ENCODE assay signal across 11 mouse cellular contexts in genomic region chr10:41037722-41038121, GRCm38 (mm10). TPM values are rescaled to one million over a fixed set of nuclear protein-coding genes. Genes with fewer than 3 reads are reported as not detected.
A peak's percentile ranks its signal among the peaks of the same experiment; 100 is the strongest.
DNase-seq lines count a peak whose midpoint lies in the region; ATAC-seq and TF ChIP-seq lines count a peak whose summit lies in the region.
"Had no signal": no experiment of that assay in that cellular context is flagged by ENCODE, and none has a peak within 500 bp of the region (broad histone marks: within the 10 kb centered on the region; RNA-seq: fewer than 3 reads in every experiment).

No protein-coding gene starts in this region.

- peak; percentile 50 for DNase-seq in hindbrain, embryonic 14.5 days (ENCODE audit: low spot score)
- DNase-seq in hindbrain, embryonic 11.5 days (ENCODE audit: low spot score) = no peak
- peak; percentile 55 for DNase-seq in brain, embryonic 18.5 days (ENCODE audit: low read depth, low spot score)
- peak; percentile 17 for DNase-seq in heart, postnatal 4 days
- peak; percentile 28 for DNase-seq in lung, postnatal 0 days (ENCODE audit: low spot score)
- no peak for DNase-seq in natural killer cell, adult 2 months (ENCODE audit: low spot score in 2 of 2)
- DNase-seq in spleen, postnatal 36 days (ENCODE audit: low spot score in 2 of 2) = no peak
- no peak for DNase-seq in thymus, postnatal 36 days

- 63% methylated on average over 8 of the region's 8 CpGs for WGBS in hindbrain, embryonic 14.5 days
- 74% methylated on average over 8 of the region's 8 CpGs for WGBS in hindbrain, embryonic 11.5 days
- WGBS in lung, postnatal 0 days = 59% methylated on average over 8 of the region's 8 CpGs

- H3K9me3 ChIP-seq in hindbrain, embryonic 14.5 days (ENCODE audit: control insufficient read depth, low read length) = no peaks in the 10 kb centered on the region
- no peaks in the 10 kb centered on the region for H3K9me3 ChIP-seq in hindbrain, embryonic 11.5 days (ENCODE audit: control insufficient read depth, low read length)
- H3K9me3 ChIP-seq in lung, postnatal 0 days (ENCODE audit: low read length) = no peaks in the 10 kb centered on the region
- H3K9me3 ChIP-seq: limb, embryonic 12.5 days; neural tube, embryonic 12.5 days had no signal

- H3K27me3 ChIP-seq in hindbrain, embryonic 14.5 days (ENCODE audit: control insufficient read depth, insufficient read depth, low read length) = no peaks in the 10 kb centered on the region
- H3K27me3 ChIP-seq in hindbrain, embryonic 11.5 days (ENCODE audit: control insufficient read depth, insufficient read depth, low read length) = no peaks in the 10 kb centered on the region
- no peaks in the 10 kb centered on the region for H3K27me3 ChIP-seq in lung, postnatal 0 days (replicated peaks; ENCODE audit: insufficient read depth, low read length)
- H3K27me3 ChIP-seq: limb, embryonic 12.5 days; neural tube, embryonic 12.5 days had no signal

- TF ChIP-seq EP300 in lung, postnatal 0 days (IDR thresholded peaks at IDR 0.05) = no peak

- H3K4me3 ChIP-seq in hindbrain, embryonic 14.5 days (replicated peaks; ENCODE audit: low read length) = no peak overlapping the region
- H3K4me3 ChIP-seq in hindbrain, embryonic 11.5 days (ENCODE audit: low read depth, low read length) = no peak overlapping the region
- no peak overlapping the region for H3K4me3 ChIP-seq in lung, postnatal 0 days (ENCODE audit: low read depth, low read length)
- H3K4me3 ChIP-seq: limb, embryonic 12.5 days; neural tube, embryonic 12.5 days had no signal

- H3K4me1 ChIP-seq in hindbrain, embryonic 14.5 days (replicated peaks; ENCODE audit: control insufficient read depth, insufficient read depth, low read length) = no peaks in the 10 kb centered on the region
- no peaks in the 10 kb centered on the region for H3K4me1 ChIP-seq in hindbrain, embryonic 11.5 days (replicated peaks; ENCODE audit: control insufficient read depth, insufficient read depth, low read length)
- no peaks in the 10 kb centered on the region for H3K4me1 ChIP-seq in lung, postnatal 0 days (ENCODE audit: insufficient read depth, low read depth, low read length)
- H3K4me1 ChIP-seq: limb, embryonic 12.5 days; neural tube, embryonic 12.5 days had no signal

- 0 out of 2 replicates have a peak overlapping the region, but pooled peaks have one; percentile 3 for H3K27ac ChIP-seq in hindbrain, embryonic 14.5 days
- H3K27ac ChIP-seq in hindbrain, embryonic 11.5 days (ENCODE audit: low read depth, low read length) = no peak overlapping the region
- H3K27ac ChIP-seq in lung, postnatal 0 days (ENCODE audit: low read length) = no peak overlapping the region
- H3K27ac ChIP-seq: limb, embryonic 12.5 days; neural tube, embryonic 12.5 days had no signal

- no peak overlapping the region for H3K4me2 ChIP-seq in hindbrain, embryonic 14.5 days (replicated peaks)
- H3K4me2 ChIP-seq in hindbrain, embryonic 11.5 days (replicated peaks; ENCODE audit: low read depth, low read length) = no peak overlapping the region
- no peak overlapping the region for H3K4me2 ChIP-seq in lung, postnatal 0 days (replicated peaks; ENCODE audit: low read depth, low read length)
- H3K4me2 ChIP-seq: limb, embryonic 12.5 days; neural tube, embryonic 12.5 days had no signal

- H3K36me3 ChIP-seq in hindbrain, embryonic 14.5 days (replicated peaks; ENCODE audit: control insufficient read depth, insufficient read depth) = no peaks in the 10 kb centered on the region
- no peaks in the 10 kb centered on the region for H3K36me3 ChIP-seq in hindbrain, embryonic 11.5 days (ENCODE audit: control insufficient read depth, insufficient read depth, low read length)
- H3K36me3 ChIP-seq in lung, postnatal 0 days (ENCODE audit: insufficient read depth, low read length) = no peaks in the 10 kb centered on the region
- H3K36me3 ChIP-seq: limb, embryonic 12.5 days; neural tube, embryonic 12.5 days had no signal

- H3K9ac ChIP-seq in hindbrain, embryonic 14.5 days = no peak overlapping the region
- no peak overlapping the region for H3K9ac ChIP-seq in hindbrain, embryonic 11.5 days (ENCODE audit: low read depth, low read length)
- H3K9ac ChIP-seq in lung, postnatal 0 days (replicated peaks; ENCODE audit: low read depth) = no peak overlapping the region
- H3K9ac ChIP-seq: limb, embryonic 12.5 days; neural tube, embryonic 12.5 days had no signal

- TF ChIP-seq CTCF in lung, postnatal 0 days (IDR thresholded peaks at IDR 0.05) = no peak

- ATAC-seq in hindbrain, embryonic 14.5 days (ENCODE audit: low FRiP score) = peak; percentile 75
- ATAC-seq in hindbrain, embryonic 11.5 days (ENCODE audit: low FRiP score) = no peak
- peak; percentile 62 for ATAC-seq in lung, postnatal 0 days

RNA-seq across cellular contexts. Expression of gene Gpr6, which starts 34.4 kb away (rescaled TPM):
- polyA plus RNA-seq in hindbrain, embryonic 14.5 days (2014; fragmentation: Nextera tagmentation; extraction: Ambion mirVana) = 0.70 and 0.98 TPM in 2 replicates
- 0.14 TPM in 1 of 2 replicates, not detected in the other for polyA plus RNA-seq in hindbrain, embryonic 11.5 days (2014; fragmentation: Nextera tagmentation; extraction: Ambion mirVana)
- total RNA-seq in heart, postnatal 4 days (2021) = not detected
- polyA plus RNA-seq in lung, postnatal 0 days (2015; fragmentation: Nextera tagmentation; extraction: Ambion mirVana) = not detected in 2 replicates
- polyA plus RNA-seq: embryonic facial prominence, embryonic 11.5 days; limb, embryonic 12.5 days; neural tube, embryonic 12.5 days had no signal

Comparison
In these comparisons a context has a peak if more than half of its experiments do, and no peak if none do; other contexts are left out.
1. DNase-seq: peak in hindbrain, embryonic 14.5 days (single experiment), brain, embryonic 18.5 days (single experiment), heart, postnatal 4 days (single experiment) and lung, postnatal 0 days (single experiment); none in hindbrain, embryonic 11.5 days (single experiment), natural killer cell, adult 2 months (0 of 2), spleen, postnatal 36 days (0 of 2) and thymus, postnatal 36 days (0 of 2).